31 mouse cellular contexts compared by ENCODE assay signal in genomic region chr13:53677187-53677586, GRCm38 (mm10).
"Had no signal": no experiment of that assay in that cellular context is flagged by ENCODE, and none has a peak within 500 bp of the region (broad histone marks: within the 10 kb centered on the region; RNA-seq: fewer than 3 reads in every experiment).

No protein-coding gene starts in this region.

- H3K9me3 ChIP-seq: limb, embryonic 10.5 days; limb, embryonic 12.5 days; limb, embryonic 13.5 days; limb, embryonic 15.5 days; liver, embryonic 12.5 days; liver, embryonic 13.5 days; liver, embryonic 15.5 days; lung, embryonic 15.5 days; midbrain, embryonic 10.5 days; midbrain, embryonic 12.5 days; midbrain, embryonic 13.5 days; midbrain, embryonic 15.5 days had no signal

- ATAC-seq: liver, embryonic 12.5 days; liver, postnatal 0 days; lung, postnatal 0 days; midbrain, embryonic 13.5 days; midbrain, embryonic 15.5 days; midbrain, embryonic 16.5 days had no signal

- H3K4me2 ChIP-seq: limb, embryonic 12.5 days; limb, embryonic 13.5 days; limb, embryonic 15.5 days; liver, embryonic 11.5 days; liver, embryonic 12.5 days; liver, embryonic 13.5 days; liver, embryonic 15.5 days; lung, embryonic 14.5 days; lung, embryonic 15.5 days; midbrain, embryonic 11.5 days; midbrain, embryonic 12.5 days; midbrain, embryonic 13.5 days; midbrain, embryonic 15.5 days had no signal

- H3K27ac ChIP-seq: limb, embryonic 10.5 days; limb, embryonic 12.5 days; limb, embryonic 13.5 days; limb, embryonic 15.5 days; liver, embryonic 12.5 days; liver, embryonic 13.5 days; liver, embryonic 14.5 days; liver, embryonic 15.5 days; lung, embryonic 15.5 days; macrophage; midbrain, embryonic 10.5 days; midbrain, embryonic 12.5 days; midbrain, embryonic 13.5 days; midbrain, embryonic 15.5 days had no signal

- H3K27me3 ChIP-seq: liver, embryonic 12.5 days; liver, embryonic 13.5 days; liver, embryonic 15.5 days; lung, embryonic 15.5 days had no signal

- H3K4me3 ChIP-seq: limb, embryonic 10.5 days; limb, embryonic 12.5 days; limb, embryonic 13.5 days; limb, embryonic 15.5 days; liver, embryonic 12.5 days; liver, embryonic 13.5 days; liver, embryonic 15.5 days; lung, embryonic 15.5 days; megakaryocyte, embryonic 14.5 days; midbrain, embryonic 10.5 days; midbrain, embryonic 12.5 days; midbrain, embryonic 13.5 days; midbrain, embryonic 15.5 days; myocyte had no signal

- DNase-seq: left cerebral cortex, postnatal 4 days; liver; liver, embryonic 13.5 days; liver, postnatal 0 days; lung, adult 18-20 months; lung, adult 2 months; lung, embryonic 14.5 days; lung, postnatal 10 days; lung, postnatal 14 days; lung, postnatal 36 days; lung, postnatal 4 days; midbrain, embryonic 14.5 days had no signal

- H3K9ac ChIP-seq: limb, embryonic 12.5 days; limb, embryonic 13.5 days; limb, embryonic 15.5 days; liver, embryonic 12.5 days; liver, embryonic 13.5 days; liver, embryonic 14.5 days; liver, embryonic 15.5 days; liver, postnatal 0 days; lung, embryonic 14.5 days; lung, embryonic 15.5 days; midbrain, embryonic 12.5 days; midbrain, embryonic 13.5 days; midbrain, embryonic 15.5 days had no signal

- H3K36me3 ChIP-seq: limb, embryonic 10.5 days; limb, embryonic 12.5 days; limb, embryonic 13.5 days; limb, embryonic 15.5 days; liver, embryonic 12.5 days; liver, embryonic 13.5 days; liver, embryonic 15.5 days; lung, embryonic 15.5 days; midbrain, embryonic 10.5 days; midbrain, embryonic 12.5 days; midbrain, embryonic 13.5 days; midbrain, embryonic 15.5 days had no signal

- H3K4me1 ChIP-seq: limb, embryonic 12.5 days; limb, embryonic 15.5 days; liver, embryonic 12.5 days; liver, embryonic 13.5 days; liver, embryonic 15.5 days; lung, embryonic 15.5 days; midbrain, embryonic 15.5 days had no signal
